Mouse (Mus musculus): ENCODE data around the gene Nt5dc3.

GRCm38 (mm10) chr10:86793509-86793951 lies 14.7 kb downstream of the Nt5dc3 start:
- TF ChIP-seq USF1 (IDR thresholded peaks at IDR 0.05; ENCODE audit: low read depth) (no peak), MAX (IDR thresholded peaks at IDR 0.05; ENCODE audit: low read depth) (no peak)
